Mouse (Mus musculus) heart, postnatal 36 days (tissue): ENCODE measurements around the gene Gm20388. TPM values are rescaled to one million over a fixed set of nuclear protein-coding genes. Genes with fewer than 3 reads are reported as not detected.

Experiments
- DNase-seq, 2 experiments: peaks; one replicate each; pipeline ENCODE4 v3.0.0; 2021 to 2022
- intact Hi-C: fragments of 180-260 bp; cut with DNase I; formaldehyde crosslinking; loops from one replicate; pipeline ENCODE4 v1.15.1; 2025
- total RNA-seq, 2 experiments: library from RNA; stranded (reverse); gene quantifications; 2 replicates each; pipeline ENCODE4 v1.2.3; 2021

Gene Gm20388
- total RNA-seq, 2 experiments from 2014 or later, result 3.5 to 4.9 TPM

DNA sequence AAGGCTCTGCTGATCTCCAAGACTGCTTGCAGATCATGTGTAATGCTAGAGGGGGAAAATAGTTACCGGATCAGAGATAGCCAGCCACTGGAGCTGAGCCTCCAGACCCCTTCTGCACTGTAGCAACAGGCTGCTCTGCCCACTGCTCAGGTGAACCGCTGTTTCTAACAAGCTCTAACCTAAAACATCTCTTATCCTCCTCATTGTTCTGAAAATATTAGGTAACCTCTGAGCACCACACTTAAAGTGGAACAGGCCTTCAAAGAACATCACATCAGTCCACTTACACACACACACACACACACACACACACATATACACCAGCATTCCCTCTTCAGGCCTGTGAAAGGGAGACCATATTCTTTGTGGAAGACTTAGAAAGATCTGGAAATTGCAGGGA lies 1921.4 kb downstream of the Gm20388 start:
- DNase-seq, result no peak

DNA sequence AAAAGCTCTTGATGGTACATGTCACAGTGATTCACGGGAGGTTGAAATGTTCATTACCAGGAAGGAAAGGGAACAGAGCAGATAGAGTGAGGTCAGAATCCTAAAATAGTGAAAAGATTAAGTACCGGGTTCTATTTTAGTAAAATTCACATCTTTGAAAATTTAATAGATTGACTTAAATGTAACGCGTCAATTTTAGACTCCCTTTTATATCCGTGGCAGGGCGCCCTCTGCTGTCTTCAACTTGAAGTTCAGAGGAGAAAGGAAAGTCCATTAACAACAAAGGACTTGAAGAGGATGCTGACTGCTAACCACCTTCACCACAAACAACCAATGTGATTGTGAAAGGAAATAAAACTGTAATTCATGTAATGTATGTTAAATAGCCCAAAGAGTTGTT lies 1921.9 kb downstream of the Gm20388 start:
- DNase-seq, result peak; percentile 60 to 78
- intact Hi-C loops, result loop anchor here (5.0 kb wide), 2 partner anchors 115 to 285 kb away; no protein-coding TSS in a partner anchor

More for the DNA sequence above, 1921.4 kb downstream of the Gm20388 start:
- intact Hi-C loops, result loop anchor here (5.0 kb wide), 2 partner anchors 115 to 285 kb away; no protein-coding TSS in a partner anchor

GRCm38 (mm10) chr8:121841242-121841641 lies 1930.6 kb downstream of the Gm20388 start:
- intact Hi-C loops, result no loop called here

GRCm38 (mm10) chr8:121842064-121842955 lies 1931.7 kb downstream of the Gm20388 start:
- DNase-seq, result no peak
- intact Hi-C loops, result no loop called here

More at GRCm38 (mm10) chr8:121841242-121841641, 1930.6 kb downstream of the Gm20388 start:
- peak in 1 of 2 experiments; percentile 31 for DNase-seq

GRCm38 (mm10) chr8:121843184-121843733 lies 1932.6 kb downstream of the Gm20388 start:
- intact Hi-C loops, result no loop called here
- DNase-seq, result no peak

GRCm38 (mm10) chr8:121844765-121845164 lies 1934.1 kb downstream of the Gm20388 start:
- intact Hi-C loops, result no loop called here
- no peak for DNase-seq

GRCm38 (mm10) chr8:121846815-121847214 lies 1936.2 kb downstream of the Gm20388 start:
- intact Hi-C loops, result no loop called here
- no peak for DNase-seq

DNA sequence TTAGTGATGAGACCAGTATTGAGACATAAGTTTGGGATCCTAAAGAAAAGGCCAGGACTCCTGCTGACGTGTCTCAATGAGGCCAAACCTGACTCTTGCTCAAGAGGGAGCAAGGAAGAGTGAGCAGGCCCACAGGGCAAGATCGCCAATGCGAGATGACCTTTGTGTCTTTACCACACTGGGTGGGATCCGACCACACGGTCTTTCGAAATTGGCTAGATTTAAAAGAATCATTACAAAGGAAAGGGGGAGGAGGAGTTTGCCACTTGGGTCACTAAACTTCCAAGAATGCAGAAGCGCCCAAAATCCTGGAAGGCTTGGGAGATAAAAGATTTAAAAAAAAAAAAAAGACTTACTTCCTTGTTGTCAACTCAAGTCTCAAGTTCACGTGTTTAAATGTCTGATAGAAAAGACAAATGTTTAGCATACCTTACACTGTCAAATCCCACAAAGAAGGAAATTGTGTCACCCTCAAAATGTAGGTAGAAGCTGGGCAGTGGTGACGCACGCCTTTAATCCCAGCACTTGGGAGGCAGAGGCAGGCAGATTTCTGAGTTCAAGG lies 1936.7 kb downstream of the Gm20388 start:
- DNase-seq, result no peak
- intact Hi-C loops, result no loop called here

- intact Hi-C loops, result no loop called here
These were observed 1937.3 kb downstream of the Gm20388 start for GRCm38 (mm10) chr8:121847987-121848386.

GRCm38 (mm10) chr8:121848495-121848894 lies 1937.9 kb downstream of the Gm20388 start:
- DNase-seq, result no peak
- intact Hi-C loops, result no loop called here

More at GRCm38 (mm10) chr8:121847987-121848386, 1937.3 kb downstream of the Gm20388 start:
- DNase-seq, result no peak

GRCm38 (mm10) chr8:121849303-121849702 lies 1938.7 kb downstream of the Gm20388 start:
- DNase-seq, result no peak
- intact Hi-C loops, result no loop called here

GRCm38 (mm10) chr8:121850018-121850417 lies 1939.4 kb downstream of the Gm20388 start:
- intact Hi-C loops, result no loop called here
- peak; percentile 61 to 71 for DNase-seq

- no peak for DNase-seq
- intact Hi-C loops, result no loop called here
These were observed 1939.8 kb downstream of the Gm20388 start for GRCm38 (mm10) chr8:121850436-121850820.

DNA sequence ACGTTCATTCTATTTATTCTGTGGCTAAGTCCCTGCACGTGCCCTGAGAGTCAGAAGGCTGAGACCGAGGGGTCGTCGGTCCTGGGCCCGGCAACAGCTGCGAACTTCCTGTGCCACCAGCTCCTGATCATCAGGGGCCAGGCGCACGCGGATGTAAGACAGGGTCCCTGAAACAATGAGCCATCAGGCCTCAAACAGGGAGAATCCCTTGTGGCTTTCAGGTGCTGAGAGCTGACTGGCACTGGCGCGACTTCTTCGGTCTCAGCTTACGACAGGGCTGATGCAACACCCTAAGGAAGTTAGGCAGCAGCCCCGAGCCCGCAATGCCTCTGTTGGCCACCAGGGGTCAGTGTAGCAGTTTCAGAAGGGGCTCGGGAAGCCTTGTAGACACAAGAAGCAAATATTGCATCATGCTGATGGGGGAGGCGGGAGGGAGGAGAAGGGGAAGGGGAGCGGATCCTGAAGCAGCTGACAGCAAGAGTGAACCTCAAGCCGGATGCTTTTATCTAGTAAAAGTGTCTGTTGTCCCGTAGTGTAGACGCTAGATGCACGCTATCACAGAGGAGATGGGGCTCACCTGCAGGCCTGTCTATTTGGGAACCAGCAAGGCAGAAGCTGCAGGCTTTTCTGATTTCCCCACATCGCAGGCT lies 1940.3 kb downstream of the Gm20388 start:
- intact Hi-C loops, result loop anchor here (1.0 kb wide), 1 partner anchor 58 kb away; no protein-coding TSS in a partner anchor
- peak; percentile 96 to 98 for DNase-seq

DNA sequence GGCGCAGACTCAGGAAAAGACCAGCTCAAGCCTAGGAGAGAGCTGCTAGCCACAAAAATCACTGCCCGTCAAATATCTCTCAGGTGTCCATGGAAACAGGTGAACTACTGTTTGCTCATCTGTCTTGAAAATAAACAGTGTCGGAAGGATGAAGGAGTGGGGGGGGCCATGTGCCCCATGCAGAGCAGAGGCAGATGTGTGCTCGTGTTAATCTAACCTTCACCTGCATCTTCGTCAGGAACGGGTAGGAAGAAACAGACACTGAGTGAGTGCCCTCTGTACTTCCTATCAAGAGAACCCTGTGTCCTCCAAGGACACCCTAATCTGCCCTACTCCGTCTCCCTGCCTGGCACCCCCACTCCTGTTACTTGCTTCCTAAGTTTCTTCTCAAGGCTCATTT lies 1941.1 kb downstream of the Gm20388 start:
- intact Hi-C loops, result loop anchor here (1.0 kb wide), 1 partner anchor 58 kb away; no protein-coding TSS in a partner anchor
- no peak for DNase-seq

GRCm38 (mm10) chr8:121852464-121852863 lies 1941.8 kb downstream of the Gm20388 start:
- no peak for DNase-seq
- intact Hi-C loops, result no loop called here

DNA sequence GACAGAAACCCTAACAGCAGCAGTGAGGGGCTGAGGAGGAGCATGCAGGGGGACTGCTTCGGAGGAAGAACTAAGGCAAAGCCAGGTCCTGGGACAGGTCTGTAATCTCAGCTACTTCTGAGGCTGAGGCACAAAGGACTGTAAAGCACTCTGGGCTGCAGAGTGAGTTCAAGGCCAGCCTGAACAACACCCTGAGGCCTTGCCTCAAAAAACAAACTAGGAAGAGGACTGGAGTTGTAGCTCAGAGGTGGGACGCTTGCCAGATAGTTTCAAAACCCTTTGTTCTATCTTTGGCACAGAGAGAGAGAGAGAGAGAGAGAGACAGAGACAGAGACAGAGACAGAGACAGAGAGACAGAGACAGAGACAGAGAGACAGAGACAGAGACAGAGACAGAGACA lies 1942.9 kb downstream of the Gm20388 start:
- intact Hi-C loops, result no loop called here

DNA sequence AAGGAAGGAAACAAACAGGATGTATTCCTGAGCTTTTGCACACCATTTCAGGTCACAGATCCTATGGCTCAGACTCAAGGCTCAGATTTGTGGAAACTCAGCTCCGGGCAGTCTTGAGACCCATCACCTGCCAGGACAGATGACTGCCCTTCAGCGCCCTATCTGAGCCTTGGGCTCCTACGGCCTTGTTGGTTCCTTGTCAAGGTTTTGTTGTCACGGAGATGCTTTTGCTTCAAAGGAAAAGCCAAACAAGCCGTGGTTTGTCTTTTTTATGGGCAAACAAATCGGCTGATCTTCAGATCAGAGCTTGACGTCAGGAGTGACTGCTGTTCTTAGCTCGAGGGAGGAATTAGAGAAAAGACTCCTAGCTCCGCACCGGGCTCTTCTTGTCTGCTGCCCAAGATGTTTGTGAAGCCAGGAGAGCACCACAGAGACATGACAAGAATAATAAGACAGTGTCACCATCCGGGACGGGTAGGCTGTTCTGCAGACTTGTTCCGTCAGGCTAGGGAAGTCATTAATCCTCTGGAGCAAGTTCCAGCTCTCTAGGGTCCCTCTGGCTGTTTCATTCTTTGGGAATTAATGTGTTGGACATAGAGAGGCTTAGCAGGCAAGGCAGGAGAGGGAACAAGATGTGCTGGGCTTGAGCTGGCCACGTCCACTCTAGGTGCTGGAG lies 1945.6 kb downstream of the Gm20388 start:
- DNase-seq, result no peak
- intact Hi-C loops, result no loop called here

More for the DNA sequence above, 1942.9 kb downstream of the Gm20388 start:
- no peak for DNase-seq

GRCm38 (mm10) chr8:121857331-121857730 lies 1946.7 kb downstream of the Gm20388 start:
- DNase-seq, result no peak

DNA sequence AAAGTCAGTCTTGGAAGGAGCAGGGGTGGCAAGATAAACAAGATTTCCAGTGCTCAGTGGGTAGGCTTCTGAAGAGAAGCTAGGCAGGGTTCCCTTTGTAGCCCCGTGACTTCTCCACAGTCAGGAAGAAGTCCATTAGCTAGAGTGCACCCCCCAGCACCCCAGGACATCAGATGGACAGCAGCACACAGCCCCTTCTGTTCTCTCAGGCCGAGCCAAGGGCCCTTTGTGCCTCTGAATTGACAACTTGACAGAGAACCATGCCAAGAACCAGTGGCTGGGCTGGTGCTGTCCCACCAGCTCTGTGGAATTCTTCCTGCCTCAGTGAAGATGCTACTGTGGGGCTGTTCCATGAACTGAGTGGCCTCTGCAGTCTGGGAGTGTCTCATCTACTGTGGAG lies 1947.1 kb downstream of the Gm20388 start:
- intact Hi-C loops, result no loop called here
- no peak for DNase-seq

More at GRCm38 (mm10) chr8:121857331-121857730, 1946.7 kb downstream of the Gm20388 start:
- intact Hi-C loops, result no loop called here
